Mouse (Mus musculus): ENCODE data around the gene Rap1gap2. TPM values are rescaled to one million over a fixed set of nuclear protein-coding genes. Genes with fewer than 3 reads are reported as not detected.

The Rap1gap2 gene
- polyA plus RNA-seq, 3 experiments from 2014 or later, result 0.63 to 11.9 (median 1.6) TPM

DNA sequence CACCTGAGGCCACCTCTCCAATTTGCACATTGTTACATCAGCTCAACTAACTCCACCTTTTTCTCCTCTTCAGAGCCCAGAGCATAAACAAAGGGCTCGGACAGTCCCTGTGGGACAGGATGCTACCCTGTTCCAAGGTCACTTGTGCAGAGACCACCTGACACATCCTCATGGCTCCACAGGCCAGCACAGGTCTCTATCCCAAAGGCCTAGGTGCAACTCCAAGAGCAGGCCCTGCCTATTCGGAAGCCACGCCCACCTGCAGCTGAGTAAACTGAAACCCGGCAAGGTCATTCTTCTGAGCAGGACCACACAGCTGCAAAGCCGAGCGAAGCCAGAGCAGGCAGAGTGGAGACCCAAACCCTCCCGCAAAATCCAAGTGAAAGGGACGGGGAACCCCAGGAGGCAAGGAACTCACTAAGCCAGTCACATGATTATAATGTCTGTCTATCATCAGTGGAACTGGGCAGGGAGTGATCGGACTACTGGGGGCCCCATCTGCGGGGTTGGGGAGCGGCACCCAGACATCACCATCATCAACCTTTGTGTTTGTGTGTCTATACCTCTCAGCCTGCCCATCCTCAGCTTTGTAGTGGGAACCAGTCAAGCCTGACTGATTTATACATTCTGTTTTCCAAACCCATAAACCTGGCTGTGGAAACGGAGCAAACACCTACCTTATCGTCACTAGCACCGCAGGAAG lies 74.4 kb downstream of the Rap1gap2 start:
- ATAC-seq, result no peak

DNA sequence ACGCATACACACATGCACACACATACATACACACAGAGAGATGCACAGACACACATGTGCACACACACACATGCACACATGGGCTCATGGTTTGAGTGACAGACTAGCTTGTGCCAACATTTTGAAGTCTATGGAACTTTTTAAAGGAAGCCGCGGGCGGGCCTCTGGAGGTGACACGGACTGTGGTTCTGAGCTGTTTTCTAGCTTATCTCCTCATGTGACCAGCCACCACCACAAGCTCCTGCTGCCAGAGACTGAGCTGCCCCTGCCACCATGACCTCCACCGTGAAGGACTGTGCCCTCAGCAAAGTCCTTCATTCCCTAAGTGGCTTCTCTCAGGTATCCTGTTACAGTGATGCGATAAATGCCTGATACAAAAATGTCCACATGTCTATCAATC lies 76.3 kb downstream of the Rap1gap2 start:
- no peak for ATAC-seq

DNA sequence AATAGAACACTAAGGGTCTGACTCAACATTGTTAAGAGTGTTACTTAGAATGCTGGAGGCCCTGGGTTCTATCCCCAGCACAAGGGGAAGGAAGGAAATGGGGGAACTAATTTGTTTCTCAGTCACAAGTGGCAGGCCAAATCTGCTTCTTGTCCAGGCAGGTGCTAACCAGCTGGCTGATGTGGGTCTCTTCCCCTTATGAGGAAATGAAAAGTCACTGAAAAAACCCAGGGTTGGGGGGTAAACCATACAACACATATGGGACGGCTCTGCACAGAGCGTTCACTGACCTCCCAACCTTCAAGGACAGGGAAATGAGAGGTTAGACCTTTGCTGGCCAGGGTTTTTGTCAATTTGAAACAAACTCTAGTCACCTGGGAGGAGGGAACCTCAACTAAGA lies 77.7 kb downstream of the Rap1gap2 start:
- no peak for ATAC-seq

DNA sequence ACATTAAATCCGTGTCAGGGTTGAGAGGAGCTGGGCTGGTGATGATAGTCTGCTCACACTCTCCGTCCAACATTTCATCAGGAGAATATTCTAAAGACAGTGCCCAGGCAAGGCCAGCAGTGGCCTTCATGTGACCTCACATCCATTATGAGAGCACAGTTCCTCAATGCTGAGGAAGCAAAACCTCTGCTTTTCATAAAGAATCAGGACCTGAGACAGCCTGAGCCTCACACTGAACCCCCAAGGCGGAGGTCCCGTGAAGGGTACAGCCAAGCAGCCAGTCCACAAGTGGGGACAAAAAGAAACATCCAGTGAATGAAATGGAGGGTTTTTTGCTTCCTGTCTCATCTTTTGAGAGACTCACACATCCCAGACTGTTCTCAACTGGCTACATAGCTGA lies 78.3 kb downstream of the Rap1gap2 start:
- ATAC-seq, result no peak

DNA sequence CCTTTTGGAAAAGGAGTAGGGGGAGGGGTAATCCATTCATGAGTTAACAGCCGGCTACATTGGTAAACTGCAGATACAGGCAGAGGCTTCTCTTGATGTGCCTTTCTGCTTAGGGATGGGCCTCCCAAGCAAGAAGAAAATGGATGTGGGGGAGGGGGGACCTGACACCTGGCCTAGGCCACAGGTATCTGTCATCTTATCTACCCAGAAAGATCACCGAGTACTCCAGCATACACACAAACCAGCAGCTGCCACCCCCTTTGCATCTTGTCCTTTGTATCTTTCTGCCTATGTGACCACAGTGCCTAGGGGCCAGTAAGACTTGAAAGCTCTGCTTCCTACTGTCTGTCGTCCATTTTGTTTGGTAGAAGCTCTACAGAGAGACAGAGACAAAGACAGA lies 79.0 kb downstream of the Rap1gap2 start:
- ATAC-seq, result no peak

DNA sequence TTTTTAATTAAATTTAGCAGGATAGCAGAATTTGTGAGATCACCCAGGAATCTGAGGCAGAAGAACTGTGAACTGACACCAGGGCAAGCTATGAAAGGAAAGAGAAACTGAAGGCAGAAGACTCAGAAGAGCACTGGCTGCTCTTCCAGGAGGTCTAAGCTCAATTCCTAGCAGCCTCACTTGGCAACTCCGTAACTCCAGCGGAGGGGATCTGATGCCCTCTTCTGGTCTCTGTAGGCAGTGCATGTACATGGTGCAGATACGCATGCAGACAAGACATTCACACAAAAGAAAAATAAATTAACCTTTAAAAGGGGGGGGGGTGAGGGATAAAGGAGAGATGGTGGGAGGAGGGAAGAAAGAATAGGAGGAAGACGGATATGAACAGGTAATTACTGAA lies 80.9 kb downstream of the Rap1gap2 start:
- no peak for ATAC-seq

DNA sequence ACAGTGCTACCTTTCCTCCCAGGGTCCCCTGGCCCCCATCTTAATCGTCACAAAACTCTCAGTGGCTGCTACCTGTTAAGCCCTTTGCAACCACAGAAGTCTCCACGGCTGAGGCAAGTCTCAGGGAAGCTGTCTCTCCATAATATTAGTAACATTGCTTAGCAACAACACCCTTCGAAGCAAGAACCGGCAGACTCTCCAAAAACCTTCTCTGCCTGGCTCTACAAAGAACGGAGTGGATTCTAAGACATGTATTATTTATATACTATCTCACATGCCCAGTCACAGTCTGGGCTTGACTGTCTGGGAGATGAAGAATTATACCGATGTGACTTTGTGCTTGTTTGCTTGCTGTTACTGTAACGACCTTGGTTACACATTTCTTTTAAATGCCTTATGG lies 83.2 kb downstream of the Rap1gap2 start:
- no peak for ATAC-seq

DNA sequence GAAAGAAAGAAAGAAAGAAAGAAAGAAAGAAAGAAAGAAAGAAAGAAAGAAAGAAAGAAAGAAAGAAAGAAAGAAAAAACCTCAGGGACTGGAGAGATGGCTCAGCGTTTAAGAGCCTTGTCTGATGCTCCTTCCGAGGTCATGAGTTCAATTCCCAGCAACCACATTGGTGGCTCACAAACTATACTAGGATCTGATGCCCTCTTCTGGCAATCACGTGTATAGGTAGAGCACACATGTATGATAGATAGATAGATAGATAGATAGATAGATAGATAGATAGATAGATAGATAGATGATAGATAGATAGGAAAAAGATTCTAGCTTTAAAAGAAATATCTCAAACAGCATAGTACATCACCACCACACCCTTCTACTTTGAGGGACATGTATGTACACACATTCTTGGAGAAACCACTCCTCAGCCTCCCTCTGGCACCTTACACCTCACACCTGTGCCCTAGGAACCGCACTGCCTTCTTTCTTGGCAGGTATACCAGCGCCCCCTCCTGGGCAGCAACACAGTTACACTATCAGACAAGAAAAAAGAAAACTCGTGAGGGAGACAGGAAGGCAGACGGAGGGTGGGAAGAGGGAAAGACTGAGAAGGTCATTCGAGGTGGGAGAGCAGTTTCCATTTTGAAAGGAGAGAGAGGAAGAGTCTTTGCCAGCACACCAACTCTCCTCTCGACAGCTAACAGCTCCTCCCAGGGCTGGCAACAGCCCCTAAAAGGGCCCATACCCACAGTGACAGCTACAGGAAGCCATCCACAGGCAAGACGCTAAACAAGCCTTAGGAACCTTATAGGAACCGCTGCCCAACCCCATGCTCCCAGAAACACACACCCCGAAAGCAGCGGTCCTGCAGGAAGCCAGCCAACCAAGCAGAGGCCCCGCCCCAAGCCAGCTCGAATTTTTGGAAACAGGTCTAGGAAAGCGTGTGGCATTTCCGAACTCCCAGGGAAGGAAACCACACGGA lies 84.2 kb downstream of the Rap1gap2 start:
- ATAC-seq, result no peak

DNA sequence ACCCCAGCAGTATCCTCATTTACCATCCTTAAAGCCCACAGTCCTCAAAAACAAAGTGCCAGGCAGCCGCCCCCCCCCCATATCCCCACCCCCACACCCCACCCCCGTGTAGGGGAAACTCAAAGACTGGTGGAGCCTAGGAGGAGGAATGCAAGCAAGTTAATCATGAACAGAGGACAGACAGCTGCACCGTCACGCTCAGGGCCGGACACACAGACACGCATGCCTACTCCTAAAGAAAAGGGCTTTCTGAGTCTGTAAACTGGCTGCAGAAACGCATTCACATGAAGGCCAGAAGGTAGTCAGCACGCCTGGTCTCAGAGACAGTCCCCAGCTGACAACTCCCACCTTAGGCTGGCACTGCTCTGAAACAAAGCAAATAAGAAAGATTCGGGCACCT lies 85.1 kb downstream of the Rap1gap2 start:
- no peak for ATAC-seq

DNA sequence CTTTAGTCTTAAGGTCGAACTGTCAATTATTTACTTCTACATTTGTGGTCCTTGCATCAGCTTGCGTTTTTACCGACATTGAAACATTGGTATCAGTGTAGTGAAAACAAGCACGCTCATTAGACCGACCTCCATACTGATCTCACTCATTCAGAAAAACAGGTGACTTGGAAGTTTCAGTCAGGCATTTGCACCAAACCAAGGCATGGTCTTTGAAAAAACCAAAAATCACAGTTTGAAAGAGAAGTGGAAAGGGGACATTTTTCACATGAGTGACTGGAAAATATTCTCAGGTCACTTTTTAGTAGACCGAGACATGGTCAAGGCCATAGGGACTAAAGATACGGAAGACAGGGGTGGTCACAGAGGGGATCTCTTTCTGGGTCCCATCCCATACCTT lies 85.5 kb downstream of the Rap1gap2 start:
- ATAC-seq, result no peak

DNA sequence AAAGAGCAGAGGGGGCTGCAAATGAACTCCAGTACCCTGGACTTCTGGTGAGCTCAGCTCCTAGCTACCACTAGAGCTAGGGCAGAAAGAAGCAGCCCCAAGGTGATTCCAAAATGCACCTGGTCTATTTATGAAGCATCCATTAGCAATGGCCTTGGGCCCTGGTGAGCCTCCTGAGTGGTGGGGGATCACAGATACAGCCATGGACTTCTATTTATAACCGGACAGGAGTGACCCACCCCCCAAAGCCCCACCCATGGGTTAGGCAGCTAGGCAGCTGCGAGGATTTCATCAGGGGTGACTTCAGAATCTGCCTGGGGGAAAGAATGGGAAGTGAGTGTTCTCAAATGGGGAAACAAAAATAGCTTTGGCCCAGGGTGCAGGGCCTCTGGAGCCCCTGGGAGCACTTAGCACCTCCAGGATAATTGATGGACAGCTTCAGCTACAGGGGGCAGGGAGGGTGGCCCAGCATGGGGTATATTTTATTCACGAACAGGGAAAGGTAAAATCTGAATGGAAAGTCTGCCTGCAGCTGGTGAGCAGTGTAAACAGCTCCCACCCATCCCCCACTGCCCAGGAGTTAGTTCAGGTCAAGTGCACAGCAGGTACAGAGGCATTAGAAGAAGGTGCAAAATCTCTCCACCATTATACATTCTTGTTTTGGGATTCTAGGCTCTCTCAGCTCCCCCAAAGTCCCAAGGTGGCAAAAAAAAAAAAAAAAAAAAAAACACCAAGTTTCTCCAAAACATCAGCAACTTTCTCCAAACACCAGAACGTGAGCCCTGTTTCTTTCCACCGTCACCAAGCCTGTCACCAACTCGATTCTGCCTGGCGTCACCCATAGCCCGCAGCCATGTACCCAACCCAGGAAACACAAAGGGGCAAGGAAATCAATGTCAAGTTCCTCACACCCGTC lies 86.4 kb downstream of the Rap1gap2 start:
- ATAC-seq, result no peak

DNA sequence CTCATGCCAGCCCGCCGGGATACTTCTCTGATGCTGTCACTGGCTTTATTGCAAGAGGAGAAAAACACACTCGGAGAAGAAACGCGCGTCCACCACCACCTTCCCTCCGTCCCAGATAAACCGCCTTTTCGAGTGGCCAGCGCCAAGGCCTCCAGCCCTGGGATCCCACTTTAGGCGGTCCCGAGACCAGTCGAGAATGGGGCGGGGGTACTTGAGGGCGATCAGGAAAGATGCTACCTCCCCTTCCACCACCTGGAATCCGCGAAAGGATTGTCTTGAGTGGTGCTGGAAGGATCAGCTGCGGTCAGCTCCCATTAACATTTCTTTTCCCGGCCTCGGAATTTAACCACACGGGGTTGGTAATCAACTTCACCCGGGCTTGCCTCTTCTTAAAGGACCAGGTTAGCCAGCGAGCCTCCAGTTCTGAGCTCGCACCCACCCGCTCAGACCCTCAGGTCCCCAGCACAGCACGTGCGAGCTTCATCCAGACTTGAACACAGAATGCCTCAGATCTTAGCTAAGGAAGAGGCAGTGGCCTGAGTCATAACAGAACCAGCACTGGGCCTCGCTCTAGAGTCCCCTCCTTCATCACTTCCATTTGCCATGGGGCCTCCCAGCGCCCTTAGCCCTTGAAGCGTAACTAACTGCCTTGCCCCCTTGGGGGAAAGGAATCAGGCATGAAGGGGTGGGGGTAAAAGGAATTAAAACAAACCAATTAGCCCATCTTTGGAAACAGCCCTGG lies 87.3 kb downstream of the Rap1gap2 start:
- no peak for ATAC-seq

DNA sequence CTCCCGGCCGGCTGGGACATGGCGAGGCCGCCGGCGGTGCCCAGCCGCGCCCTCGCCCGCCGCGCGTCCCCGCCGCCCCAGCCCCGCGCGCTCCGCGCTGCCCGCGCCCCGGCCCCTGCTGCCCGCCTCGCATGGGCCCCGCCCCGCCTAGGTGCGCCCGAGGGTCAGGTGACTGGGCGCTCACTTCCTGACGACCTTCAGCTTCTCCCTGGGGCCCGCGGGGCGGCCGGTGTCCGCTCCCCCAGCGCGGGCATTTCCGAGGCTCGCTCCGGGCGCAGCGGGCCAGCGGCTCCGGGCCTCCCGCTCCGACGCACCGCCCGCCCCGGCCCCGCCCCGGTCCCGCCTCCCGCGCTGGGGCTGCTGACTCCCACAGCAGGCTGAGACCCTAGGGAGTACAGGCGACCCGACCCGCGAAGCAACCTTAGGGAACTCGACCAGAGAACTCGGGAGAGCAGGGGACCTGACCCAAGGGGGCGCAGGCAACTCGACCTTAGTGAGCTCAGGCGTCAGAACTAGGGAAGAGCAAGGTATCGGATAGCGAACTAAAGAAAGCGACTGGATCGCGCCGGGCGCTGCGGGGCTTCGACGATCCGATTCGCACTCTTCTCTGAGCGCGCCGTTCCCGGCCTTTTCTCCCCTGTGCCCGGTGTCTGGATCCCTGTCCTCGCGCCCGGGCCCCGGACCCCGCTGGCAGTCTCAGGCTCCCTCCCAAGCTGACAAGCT lies 88.1 kb downstream of the Rap1gap2 start:
- no peak for ATAC-seq

DNA sequence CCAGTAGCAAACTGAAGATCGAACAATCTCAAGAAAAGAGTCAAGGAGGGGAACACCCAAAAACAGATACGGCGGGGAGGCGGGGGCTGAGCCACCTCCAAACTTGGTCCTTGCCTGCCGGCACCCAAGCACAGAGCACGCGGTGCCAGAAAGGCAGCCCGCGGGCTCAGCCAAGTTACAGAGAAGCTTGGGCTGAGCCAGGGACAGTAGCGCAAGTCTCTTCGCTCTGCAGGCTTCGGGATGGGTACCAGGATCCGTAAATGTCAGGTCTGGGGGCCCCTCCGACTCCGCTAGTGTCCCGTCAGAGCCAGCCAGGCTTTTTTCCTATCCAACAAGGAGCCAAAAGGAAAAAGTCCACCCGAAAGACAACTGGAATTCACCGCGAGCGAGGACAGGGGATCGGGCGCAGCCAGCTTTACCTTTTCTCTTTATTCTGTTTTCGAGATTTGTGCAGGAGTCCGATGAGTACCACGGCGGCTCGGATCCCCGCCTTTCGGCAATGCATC lies 88.7 kb downstream of the Rap1gap2 start:
- ATAC-seq, result no peak

DNA sequence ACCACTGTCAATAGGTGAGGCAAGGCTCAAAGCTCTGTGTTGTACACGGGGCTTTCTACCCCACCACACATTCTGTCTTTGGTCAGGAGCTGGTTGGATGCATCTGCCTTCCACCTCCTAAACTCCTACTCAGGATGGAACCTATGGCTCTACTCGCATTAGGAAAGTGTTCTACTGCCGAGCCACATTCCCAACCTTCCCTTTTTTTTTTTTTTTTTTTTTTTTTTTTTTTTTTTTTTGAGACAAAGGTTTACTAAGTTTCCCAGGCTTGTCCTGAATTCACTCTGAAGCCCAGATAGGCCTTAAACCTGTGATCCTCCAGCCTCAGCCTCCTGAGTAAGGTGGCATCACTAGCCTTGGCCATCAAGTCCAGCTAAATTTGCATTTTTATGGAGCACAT lies 90.5 kb downstream of the Rap1gap2 start:
- ATAC-seq, result no peak

DNA sequence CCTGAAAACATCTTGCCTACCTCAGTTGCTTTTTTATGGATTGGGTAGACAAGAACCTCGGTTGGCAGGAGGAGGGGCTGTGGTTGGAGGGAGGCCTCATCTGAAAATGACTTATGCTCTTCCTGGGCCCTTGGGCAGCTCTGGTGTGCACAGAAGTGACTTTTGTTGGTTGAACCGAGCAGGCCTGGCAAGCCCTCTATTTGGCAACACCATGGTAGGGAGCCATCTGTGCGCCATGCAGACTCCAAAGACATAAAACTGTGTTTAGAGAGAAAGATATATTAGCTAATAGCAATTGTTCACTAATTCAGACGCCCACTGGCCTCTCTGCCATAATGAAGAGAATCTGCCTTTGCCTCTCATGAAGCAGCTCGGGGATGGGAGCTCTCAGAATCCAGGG lies 94.6 kb downstream of the Rap1gap2 start:
- ATAC-seq, result no peak

DNA sequence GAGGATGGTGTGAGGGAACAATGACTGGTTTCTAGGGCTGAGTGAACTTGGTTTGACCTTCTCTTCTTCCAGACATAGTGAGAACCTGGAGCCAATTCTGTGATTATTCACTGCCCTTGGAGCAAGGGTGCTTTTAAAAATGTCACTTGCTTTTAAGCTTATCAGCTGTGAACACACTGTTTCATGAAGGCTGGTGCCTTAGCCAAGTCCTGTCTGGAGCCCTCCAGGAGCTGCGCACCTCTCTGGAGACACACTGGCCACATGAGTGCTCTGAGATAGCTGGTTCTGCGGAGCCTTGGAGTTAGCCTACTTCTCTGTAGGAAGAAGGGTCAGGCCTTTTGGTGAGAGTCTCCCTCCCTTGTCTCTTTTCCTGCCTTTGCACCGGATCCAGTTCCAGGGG lies 95.7 kb downstream of the Rap1gap2 start:
- no peak for ATAC-seq

DNA sequence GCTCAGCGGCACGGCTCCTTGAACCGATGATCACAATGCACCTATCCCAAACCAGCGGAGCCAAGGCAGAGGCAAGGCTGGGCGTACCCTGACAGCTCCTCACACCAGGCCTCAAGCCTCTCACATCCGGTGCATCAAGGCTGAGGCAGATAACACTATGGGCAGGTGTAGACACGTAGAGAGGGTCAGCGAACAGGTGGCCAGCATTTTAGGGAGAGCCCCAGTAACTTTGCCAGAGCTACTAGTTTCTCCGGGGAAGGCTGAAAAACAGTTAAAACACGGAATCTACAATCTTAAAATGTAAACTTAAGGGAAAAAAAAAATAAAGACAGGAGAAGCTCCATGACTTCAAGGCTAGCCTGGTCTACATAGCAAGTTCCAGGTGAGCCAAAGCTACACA lies 98.1 kb downstream of the Rap1gap2 start:
- ATAC-seq, result no peak

DNA sequence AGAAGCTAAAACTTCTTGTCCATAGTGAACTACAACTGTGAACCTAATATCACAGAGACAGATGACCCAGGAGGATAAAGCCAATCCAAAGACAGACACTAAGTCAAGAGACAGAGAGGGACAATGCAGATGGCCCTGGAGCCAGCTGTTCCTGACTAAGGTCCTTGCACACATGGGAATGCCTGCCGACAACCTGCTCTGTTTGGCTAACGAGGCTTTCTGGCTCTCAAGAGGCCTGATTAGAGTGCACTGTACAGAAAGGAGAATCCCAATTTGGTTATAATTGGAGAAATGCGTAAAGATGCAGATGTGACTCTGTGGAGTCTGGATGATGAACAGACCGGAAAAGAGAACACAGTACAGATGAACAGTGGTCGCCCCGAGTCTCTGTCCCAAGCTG lies 104.4 kb downstream of the Rap1gap2 start:
- ATAC-seq, result no peak

DNA sequence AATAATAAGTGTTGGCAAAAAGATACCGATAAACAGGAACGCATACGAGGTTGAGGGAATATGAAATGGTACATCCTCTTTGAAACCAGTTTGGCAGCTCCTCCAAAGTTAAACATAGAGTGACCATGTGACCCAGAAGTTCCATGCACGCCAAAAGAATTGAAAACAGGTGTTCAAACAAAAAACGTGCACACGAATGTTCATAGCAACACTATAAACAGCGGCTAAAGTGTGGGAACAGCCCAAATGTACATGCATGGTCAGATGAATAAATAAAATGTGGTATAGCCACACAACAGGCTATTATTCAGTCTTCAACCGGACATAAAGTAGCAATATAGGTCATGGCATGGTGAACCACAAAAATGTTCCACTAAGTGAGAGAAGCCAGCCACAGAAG lies 108.2 kb downstream of the Rap1gap2 start:
- no peak for ATAC-seq

DNA sequence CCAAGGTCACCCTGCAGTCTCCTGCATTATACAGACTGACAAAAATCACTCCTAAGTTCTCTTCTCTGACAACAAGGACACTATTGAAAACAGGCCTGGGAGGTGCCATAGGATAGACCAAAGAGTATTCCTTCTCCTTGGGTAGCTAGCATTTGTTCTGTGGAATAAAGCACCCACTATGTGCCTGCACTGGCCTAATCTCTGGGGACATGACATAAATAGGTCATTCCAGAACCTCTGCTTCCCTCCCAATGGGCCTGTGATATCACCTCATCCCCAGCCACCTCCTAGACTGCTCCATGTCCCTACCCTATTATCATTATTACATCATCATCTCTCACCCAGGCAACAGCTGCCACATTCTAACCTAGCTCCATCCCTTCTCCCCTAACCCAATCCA lies 108.7 kb downstream of the Rap1gap2 start:
- ATAC-seq, result no peak
